Comparison of ENCODE assay signal across 8 mouse cellular contexts in the genomic region with DNA sequence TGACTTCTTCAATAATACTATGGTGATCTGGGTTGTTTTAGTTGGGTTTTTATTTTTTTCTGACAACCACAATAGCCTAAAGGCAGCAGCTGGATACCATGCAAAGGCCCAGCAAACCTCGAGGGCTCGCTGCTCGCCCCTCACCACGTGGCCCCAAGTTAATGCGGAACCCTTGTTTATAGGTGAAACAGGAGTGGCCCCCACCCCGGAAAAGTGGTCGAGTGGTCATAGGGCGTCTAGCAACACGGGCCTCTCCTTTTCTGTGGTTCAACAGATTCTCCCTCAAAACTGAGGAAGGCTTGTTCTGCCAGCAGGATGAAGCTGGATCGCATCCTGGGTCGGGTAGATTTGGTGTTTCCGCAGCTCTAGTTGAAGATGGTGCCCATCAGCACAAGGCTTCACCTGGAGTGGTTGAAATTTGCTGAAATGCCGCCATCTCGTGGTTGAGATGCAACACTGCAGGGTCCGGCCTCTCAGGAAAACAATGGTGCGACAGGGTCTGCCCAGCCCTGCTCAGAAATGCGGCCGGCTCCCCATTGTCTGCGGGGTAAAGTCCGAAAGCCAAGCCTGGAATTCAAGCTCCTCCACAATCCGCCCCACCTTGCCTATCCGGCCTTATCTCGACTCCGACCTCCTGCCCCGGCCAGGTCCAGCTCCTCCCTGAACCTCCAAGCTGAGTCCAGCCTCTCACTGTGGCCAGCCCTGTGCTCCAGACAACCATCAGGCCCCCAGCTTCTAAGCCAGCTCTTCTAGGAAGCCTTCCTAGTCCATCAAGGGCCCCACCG. TPM values are rescaled to one million over a fixed set of nuclear protein-coding genes. Genes with fewer than 3 reads are reported as not detected.
A peak's percentile ranks its signal among the peaks of the same experiment; 100 is the strongest.
DNase-seq lines count a peak whose midpoint lies in the region; ATAC-seq lines count a peak whose summit lies in the region.

No protein-coding gene starts in this region.

- no peak overlapping the region for H3K27ac ChIP-seq in hindbrain, embryonic 13.5 days

- H3K36me3 ChIP-seq in hindbrain, embryonic 13.5 days = no peaks in the 10 kb centered on the region

- peak; percentile 88 for ATAC-seq in hindbrain, embryonic 13.5 days (ENCODE audit: low FRiP score)

- H3K9me3 ChIP-seq in hindbrain, embryonic 13.5 days = no peaks in the 10 kb centered on the region

- peak overlapping the region; percentile 32 for H3K4me3 ChIP-seq in hindbrain, embryonic 13.5 days

- H3K4me1 ChIP-seq in hindbrain, embryonic 13.5 days (replicated peaks) = peaks cover 8% of the 10 kb centered on the region

- no peaks in the 10 kb centered on the region for H3K27me3 ChIP-seq in hindbrain, embryonic 13.5 days

- peak overlapping the region; percentile 75 for H3K9ac ChIP-seq in hindbrain, embryonic 13.5 days

- 23% methylated on average over 26 of the region's 26 CpGs for WGBS in hindbrain, embryonic 13.5 days

- peak; percentile 94 for DNase-seq in NIH3T3 (ENCODE audit: low read depth)
- DNase-seq in cerebellum, adult 9-11 months = peak; percentile 82
- DNase-seq in frontal cortex, postnatal 14 days (ENCODE audit: low spot score in 2 of 2) = peak; percentile 57 to 82
- peak; percentile 84 to 85 for DNase-seq in layer of hippocampus, postnatal 14 days (ENCODE audit: low spot score in 2 of 2)
- DNase-seq in lung, postnatal 10 days = peak; percentile 88
- peak; percentile 47 for DNase-seq in retina, adult 2 months (ENCODE audit: low read depth, low spot score)
- DNase-seq in thymus, postnatal 25 days = peak; percentile 83

- H3K4me2 ChIP-seq in hindbrain, embryonic 13.5 days = peak overlapping the region; percentile 53

RNA-seq across cellular contexts. Expression of a gene that starts 5.6 kb away (rescaled TPM):
- 30.1 and 33.4 TPM in 2 replicates for polyA plus RNA-seq in hindbrain, embryonic 13.5 days (2015; fragmentation: Nextera tagmentation; extraction: Ambion mirVana)
- total RNA-seq in layer of hippocampus, postnatal 14 days (2021) = 10 to 100 TPM; 18.1 to 22.9 TPM

RNA-seq across cellular contexts. Expression of a gene that starts 53.5 kb away (rescaled TPM):
- 0.26 and 0.63 TPM in 2 replicates for polyA plus RNA-seq in hindbrain, embryonic 13.5 days (2015; fragmentation: Nextera tagmentation; extraction: Ambion mirVana)
- not detected for total RNA-seq in layer of hippocampus, postnatal 14 days (2021)
